Mouse (Mus musculus) heart, embryonic 10.5 days (tissue): ENCODE measurements at regions not wholly inside any gene's neighbourhood (a gene's known extent, or its start where the extent isn't known, plus 50 kb on each side); places are given as distances from the start of the nearest gene placed in this dataset.
A peak's percentile ranks its signal among the peaks of the same experiment; 100 is the strongest.

Experiments used
- DNase-seq: peaks from one replicate; pipeline ENCODE4 v3.0.0-alpha.2; 2017; ENCODE audit warnings: low spot score
- H3K27ac ChIP-seq: fragments of 300-500 bp; sonication (generic); 2 replicates; pipeline ENCODE4 v1.5.1; 2016; ENCODE audit warnings: mild to moderate bottlenecking
- H3K27me3 ChIP-seq: fragments of 300-500 bp; sonication (generic); 2 replicates; pipeline ENCODE4 v1.6.1; 2016; ENCODE audit warnings: mild to moderate bottlenecking; ENCODE audit not compliant: poor library complexity, insufficient read depth, severe bottlenecking
- H3K36me3 ChIP-seq: fragments of 300-500 bp; sonication (generic); 2 replicates; pipeline ENCODE4 v1.6.1; 2016; ENCODE audit warnings: mild to moderate bottlenecking, moderate library complexity
- H3K4me1 ChIP-seq: fragments of 300-500 bp; sonication (generic); 2 replicates; pipeline ENCODE4 v1.6.1; 2016; ENCODE audit warnings: mild to moderate bottlenecking
- H3K4me3 ChIP-seq: fragments of 300-500 bp; sonication (generic); 2 replicates; pipeline ENCODE4 v1.5.1; 2016; ENCODE audit warnings: mild to moderate bottlenecking, moderate library complexity
- H3K9me3 ChIP-seq: fragments of 300-500 bp; sonication (generic); 2 replicates; pipeline ENCODE4 v1.6.1; 2016; ENCODE audit warnings: mild to moderate bottlenecking, moderate library complexity
- WGBS: fragments of 180-500 bp; shearing (Covaris S2); methylation state at CpG from one replicate; pipeline ENCODE4 v1.1.7; 2016; 5-methylcytosine and 5-hydroxymethylcytosine counted together

- no peak overlapping the region for H3K27ac ChIP-seq
- WGBS, result 92% methylated on average over 4 of the region's 4 CpGs
- DNase-seq, result peak; percentile 64
- peaks cover 5% of the 10 kb centered on the region; the same call in 1 of the 2 replicates for H3K4me1 ChIP-seq
- H3K36me3 ChIP-seq, result no peaks in the 10 kb centered on the region
- H3K4me3 ChIP-seq, result no peak overlapping the region
- H3K9me3 ChIP-seq, result no peaks in the 10 kb centered on the region
- H3K27me3 ChIP-seq, result no peaks in the 10 kb centered on the region
These were observed 139.9 kb downstream of the Tmx1 start for GRCm38 (mm10) chr12:70592821-70593220.

GRCm38 (mm10) chr12:70598211-70598701, 145.4 kb downstream of the Tmx1 start:
- Histone ChIP-seq H3K27me3 (no peaks in the 10 kb centered on the region), H3K36me3 (no peaks in the 10 kb centered on the region), H3K9me3 (0 out of 2 replicates have a peak, but pooled peaks cover 2% of the 10 kb centered on the region), H3K4me1 (no peaks in the 10 kb centered on the region), H3K27ac (no peak overlapping the region), H3K4me3 (no peak overlapping the region)
- no peak for DNase-seq
- 84% methylated on average over 15 of the region's 15 CpGs for WGBS

DNA sequence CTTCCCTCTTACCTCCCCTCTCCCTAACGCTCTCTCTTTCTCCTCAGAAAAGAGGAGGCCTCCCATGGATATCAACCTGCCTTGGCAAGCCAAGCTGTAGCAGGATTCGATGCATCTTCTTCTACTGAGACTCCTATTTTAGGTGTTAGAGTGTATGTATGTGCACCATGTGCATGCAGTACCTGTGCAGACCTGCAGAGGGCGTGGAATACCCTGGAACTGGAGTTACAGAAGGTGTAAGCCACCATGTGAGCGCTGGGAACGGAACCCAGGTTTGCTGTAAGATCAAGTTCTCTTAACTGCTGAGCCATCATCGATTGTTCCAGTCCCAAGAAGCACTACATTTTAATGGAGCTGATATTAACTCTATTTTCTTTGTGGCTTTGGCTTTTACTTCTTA, 146.8 kb downstream of the Tmx1 start:
- DNase-seq, result no peak
- Histone ChIP-seq H3K36me3 (no peaks in the 10 kb centered on the region), H3K9me3 (0 out of 2 replicates have a peak, but pooled peaks cover 2% of the 10 kb centered on the region), H3K4me3 (no peak overlapping the region), H3K27ac (no peak overlapping the region), H3K4me1 (no peaks in the 10 kb centered on the region), H3K27me3 (no peaks in the 10 kb centered on the region)
- 77% methylated on average over 6 of the region's 6 CpGs for WGBS

DNA sequence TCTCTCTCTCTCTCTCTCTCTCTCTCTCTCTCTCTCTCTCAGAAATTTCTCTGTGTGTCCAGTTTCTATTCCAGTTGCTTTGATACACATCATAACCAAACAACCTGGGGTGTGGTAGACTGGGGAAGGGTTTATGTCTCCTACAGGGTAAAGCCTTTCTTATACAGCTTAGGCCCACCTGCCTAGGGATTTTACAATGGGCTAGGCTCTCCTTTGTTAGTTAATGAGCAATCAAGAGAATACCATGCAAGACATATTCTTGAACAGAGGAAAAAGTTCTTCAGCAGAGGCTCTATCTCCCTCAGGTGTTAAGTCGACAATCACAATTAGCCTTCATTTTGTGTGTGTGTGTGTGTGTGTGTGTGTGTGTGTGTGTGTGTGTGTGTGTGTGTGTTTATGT, 151.0 kb downstream of the Tmx1 start:
- peaks cover 6% of the 10 kb centered on the region for H3K4me1 ChIP-seq
- H3K27ac ChIP-seq, result no peak overlapping the region
- 0 out of 2 replicates have a peak, but pooled peaks cover 2% of the 10 kb centered on the region for H3K9me3 ChIP-seq
- no peaks in the 10 kb centered on the region for H3K27me3 ChIP-seq
- H3K36me3 ChIP-seq, result no peaks in the 10 kb centered on the region
- H3K4me3 ChIP-seq, result no peak overlapping the region
- WGBS, result 90% methylated on average over 1 of the region's 1 CpGs
- no peak for DNase-seq

DNA sequence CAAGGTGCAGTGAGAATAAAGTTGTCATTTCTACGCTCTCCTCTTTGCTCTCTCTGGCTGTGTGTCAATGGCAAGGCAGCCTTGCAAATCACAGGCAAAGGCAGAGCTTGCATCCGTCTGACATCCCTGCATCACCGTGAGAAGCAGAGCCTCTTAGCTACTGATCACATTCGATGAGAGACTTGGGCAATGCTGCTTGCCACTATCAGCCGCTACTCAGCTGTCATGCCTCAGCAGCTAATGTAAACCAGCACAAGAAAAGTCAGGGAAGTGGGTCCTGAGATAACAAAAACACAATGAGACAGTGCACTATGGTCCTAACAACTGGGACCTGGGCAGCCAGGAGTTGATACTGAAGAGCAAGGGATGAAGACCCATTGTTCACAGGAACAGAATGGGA, 155.8 kb downstream of the Tmx1 start:
- H3K9me3 ChIP-seq, result no peaks in the 10 kb centered on the region
- 27% methylated on average over 5 of the region's 5 CpGs for WGBS
- H3K27ac ChIP-seq, result peak overlapping the region; percentile 56
- H3K36me3 ChIP-seq, result no peaks in the 10 kb centered on the region
- DNase-seq, result no peak
- no peak overlapping the region for H3K4me3 ChIP-seq
- H3K4me1 ChIP-seq, result peaks cover 24% of the 10 kb centered on the region
- H3K27me3 ChIP-seq, result no peaks in the 10 kb centered on the region

DNA sequence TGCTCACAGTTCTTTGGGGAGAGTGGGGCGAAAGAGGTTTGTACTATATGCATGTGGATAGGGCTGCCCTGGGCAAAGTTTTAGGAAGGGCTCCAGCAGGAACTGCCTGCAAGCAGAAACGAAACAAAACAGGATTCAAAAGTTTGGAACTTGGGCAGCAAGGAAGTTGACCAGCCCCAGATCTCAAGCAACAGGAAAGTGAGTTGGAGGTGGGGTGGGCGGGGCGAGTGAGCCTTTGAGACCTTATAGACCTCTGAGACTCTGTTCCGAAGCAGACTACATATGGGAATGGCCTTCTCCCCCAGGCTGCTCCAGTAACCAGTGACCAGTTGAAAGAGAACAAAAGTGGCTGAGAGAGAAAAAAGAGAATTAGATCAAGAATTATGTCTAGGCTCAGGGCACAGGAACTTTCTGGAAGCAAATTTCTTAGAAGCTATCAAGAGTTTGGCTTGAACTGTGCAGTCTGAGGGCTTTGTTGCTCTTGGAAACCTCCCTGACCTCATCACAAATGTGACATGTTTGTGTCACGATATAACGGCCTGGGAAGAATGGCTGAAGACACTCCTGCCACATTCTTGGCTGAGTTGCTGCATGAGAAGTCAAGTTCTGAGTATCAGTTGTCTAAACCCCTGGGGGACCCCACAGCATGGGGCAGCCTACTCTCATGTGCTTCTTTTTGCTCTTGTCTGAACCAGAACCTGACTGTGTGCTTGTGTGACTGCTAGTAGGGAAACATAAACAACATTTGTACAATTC, 156.4 kb downstream of the Tmx1 start:
- 56% methylated on average over 7 of the region's 7 CpGs for WGBS
- DNase-seq, result no peak
- no peaks in the 10 kb centered on the region for H3K27me3 ChIP-seq
- H3K36me3 ChIP-seq, result no peaks in the 10 kb centered on the region
- H3K27ac ChIP-seq, result peak overlapping the region; percentile 37; the same call in 1 of the 2 replicates
- H3K4me3 ChIP-seq, result no peak overlapping the region
- peaks cover 24% of the 10 kb centered on the region for H3K4me1 ChIP-seq
- H3K9me3 ChIP-seq, result no peaks in the 10 kb centered on the region

DNA sequence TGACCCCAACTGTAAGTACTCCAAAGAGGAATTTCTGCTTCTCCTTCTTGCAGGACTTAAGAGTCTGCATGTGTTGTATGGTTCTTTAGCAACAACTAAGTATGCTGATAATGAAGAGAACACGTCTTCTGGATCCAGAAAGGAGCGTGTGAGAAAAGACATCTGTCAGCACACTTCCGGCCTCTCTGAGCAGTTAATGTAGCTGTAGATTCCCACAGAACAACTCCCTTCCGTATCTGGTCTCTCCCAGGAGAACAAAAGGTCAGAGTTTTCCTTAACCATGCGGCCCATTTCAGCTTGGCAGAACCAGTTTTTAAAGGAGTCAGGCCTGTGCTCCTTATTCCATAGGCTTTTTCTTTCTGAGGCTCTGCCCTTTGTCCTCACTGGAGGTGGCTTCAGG, 159.0 kb downstream of the Tmx1 start:
- Histone ChIP-seq H3K36me3 (no peaks in the 10 kb centered on the region), H3K9me3 (no peaks in the 10 kb centered on the region), H3K27ac (peak overlapping the region; percentile 23), H3K4me1 (peaks cover 34% of the 10 kb centered on the region), H3K4me3 (no peak overlapping the region), H3K27me3 (no peaks in the 10 kb centered on the region)
- 46% methylated on average over 5 of the region's 5 CpGs for WGBS
- DNase-seq, result no peak

DNA sequence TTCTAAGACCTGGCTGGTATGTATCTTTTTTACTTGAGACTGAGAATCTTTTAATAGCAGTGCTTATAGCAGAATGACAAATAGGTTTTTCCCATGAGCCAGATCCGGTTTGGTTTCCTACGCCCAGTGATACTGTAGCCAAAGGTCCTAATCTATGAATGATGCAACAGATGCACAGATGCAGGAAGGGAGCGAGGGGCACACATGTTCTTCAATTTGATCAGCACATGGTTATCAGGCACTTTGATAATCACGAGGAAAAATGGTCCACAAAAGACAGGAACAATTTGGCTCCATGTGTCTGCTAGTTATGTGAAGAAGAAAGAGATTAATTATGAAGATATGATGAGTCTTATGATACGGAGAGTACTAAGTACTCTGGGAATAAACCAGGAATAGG, 160.3 kb downstream of the Tmx1 start:
- DNase-seq, result no peak
- Histone ChIP-seq H3K36me3 (no peaks in the 10 kb centered on the region), H3K9me3 (no peaks in the 10 kb centered on the region), H3K4me1 (peaks cover 34% of the 10 kb centered on the region), H3K4me3 (no peak overlapping the region), H3K27me3 (no peaks in the 10 kb centered on the region), H3K27ac (no peak overlapping the region)
- WGBS, result 75% methylated on average over 5 of the region's 5 CpGs

DNA sequence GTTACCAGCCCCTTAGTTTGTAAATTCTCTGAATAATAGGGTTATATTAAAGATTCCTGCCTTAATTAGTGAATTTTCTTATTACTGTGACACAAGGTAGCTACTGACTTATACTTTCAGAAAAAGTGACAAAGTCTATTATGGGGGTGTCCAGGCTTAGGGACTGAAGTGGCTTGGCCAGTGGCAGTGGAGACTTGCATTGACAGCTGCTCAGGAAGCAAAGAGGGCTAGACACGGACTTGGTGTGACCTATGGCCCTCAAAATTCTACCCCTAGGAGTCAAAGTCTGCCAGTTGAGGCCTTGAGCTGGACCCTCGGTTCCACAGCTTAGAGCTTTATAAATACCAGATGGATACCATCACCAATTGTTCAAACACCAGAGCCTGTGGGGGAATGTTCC, 161.2 kb downstream of the Tmx1 start:
- H3K4me1 ChIP-seq, result peaks cover 25% of the 10 kb centered on the region
- no peaks in the 10 kb centered on the region for H3K36me3 ChIP-seq
- no peaks in the 10 kb centered on the region for H3K9me3 ChIP-seq
- 73% methylated on average over 2 of the region's 2 CpGs for WGBS
- no peak for DNase-seq
- no peak overlapping the region for H3K4me3 ChIP-seq
- no peaks in the 10 kb centered on the region for H3K27me3 ChIP-seq
- H3K27ac ChIP-seq, result no peak overlapping the region

GRCm38 (mm10) chr12:70614686-70615085, 161.8 kb downstream of the Tmx1 start:
- H3K9me3 ChIP-seq, result no peaks in the 10 kb centered on the region
- H3K27me3 ChIP-seq, result no peaks in the 10 kb centered on the region
- H3K36me3 ChIP-seq, result no peaks in the 10 kb centered on the region
- 84% methylated on average over 2 of the region's 2 CpGs for WGBS
- no peak overlapping the region for H3K4me3 ChIP-seq
- H3K27ac ChIP-seq, result no peak overlapping the region
- H3K4me1 ChIP-seq, result peaks cover 20% of the 10 kb centered on the region
- DNase-seq, result no peak

- WGBS, result 87% methylated on average over 9 of the region's 9 CpGs
- Histone ChIP-seq H3K27ac (no peak overlapping the region), H3K4me1 (peaks cover 20% of the 10 kb centered on the region), H3K36me3 (no peaks in the 10 kb centered on the region), H3K4me3 (no peak overlapping the region), H3K9me3 (no peaks in the 10 kb centered on the region), H3K27me3 (no peaks in the 10 kb centered on the region)
- no peak for DNase-seq
These were observed 162.2 kb downstream of the Tmx1 start for GRCm38 (mm10) chr12:70615123-70615522.

DNA sequence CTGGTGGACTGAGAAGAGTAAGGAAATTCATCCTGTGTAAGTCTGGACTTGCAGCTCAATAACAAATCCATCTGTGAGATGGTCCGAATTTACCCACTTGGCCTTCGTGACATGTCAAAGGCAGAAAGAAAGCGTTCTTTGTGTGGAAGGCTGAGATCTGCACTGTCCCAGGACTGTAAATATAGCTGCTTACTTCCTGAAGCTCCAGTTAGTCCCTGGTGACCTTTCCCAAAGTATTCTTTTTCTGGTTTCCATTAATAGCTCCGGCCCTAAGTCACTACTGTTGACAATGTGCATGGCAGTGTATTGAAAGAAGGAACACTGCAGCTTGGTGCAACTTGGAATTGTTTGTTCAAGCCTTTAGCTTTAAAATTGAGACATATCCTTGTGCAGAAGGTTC, 163.2 kb downstream of the Tmx1 start:
- 0 out of 2 replicates have a peak overlapping the region, but pooled peaks have one; percentile 42 for H3K27ac ChIP-seq
- 66% methylated on average over 4 of the region's 4 CpGs for WGBS

GRCm38 (mm10) chr12:70616487-70616886, 163.6 kb downstream of the Tmx1 start:
- Histone ChIP-seq H3K36me3 (no peaks in the 10 kb centered on the region), H3K27me3 (no peaks in the 10 kb centered on the region), H3K4me3 (no peak overlapping the region), H3K9me3 (no peaks in the 10 kb centered on the region), H3K4me1 (peaks cover 19% of the 10 kb centered on the region), H3K27ac (no peak overlapping the region)
- DNase-seq, result no peak
- 49% methylated on average over 4 of the region's 4 CpGs for WGBS

More for the DNA sequence above, 163.2 kb downstream of the Tmx1 start:
- H3K36me3 ChIP-seq, result no peaks in the 10 kb centered on the region
- no peak overlapping the region for H3K4me3 ChIP-seq
- DNase-seq, result no peak
- H3K9me3 ChIP-seq, result no peaks in the 10 kb centered on the region
- peaks cover 20% of the 10 kb centered on the region for H3K4me1 ChIP-seq
- H3K27me3 ChIP-seq, result no peaks in the 10 kb centered on the region
